In the genomic region with DNA sequence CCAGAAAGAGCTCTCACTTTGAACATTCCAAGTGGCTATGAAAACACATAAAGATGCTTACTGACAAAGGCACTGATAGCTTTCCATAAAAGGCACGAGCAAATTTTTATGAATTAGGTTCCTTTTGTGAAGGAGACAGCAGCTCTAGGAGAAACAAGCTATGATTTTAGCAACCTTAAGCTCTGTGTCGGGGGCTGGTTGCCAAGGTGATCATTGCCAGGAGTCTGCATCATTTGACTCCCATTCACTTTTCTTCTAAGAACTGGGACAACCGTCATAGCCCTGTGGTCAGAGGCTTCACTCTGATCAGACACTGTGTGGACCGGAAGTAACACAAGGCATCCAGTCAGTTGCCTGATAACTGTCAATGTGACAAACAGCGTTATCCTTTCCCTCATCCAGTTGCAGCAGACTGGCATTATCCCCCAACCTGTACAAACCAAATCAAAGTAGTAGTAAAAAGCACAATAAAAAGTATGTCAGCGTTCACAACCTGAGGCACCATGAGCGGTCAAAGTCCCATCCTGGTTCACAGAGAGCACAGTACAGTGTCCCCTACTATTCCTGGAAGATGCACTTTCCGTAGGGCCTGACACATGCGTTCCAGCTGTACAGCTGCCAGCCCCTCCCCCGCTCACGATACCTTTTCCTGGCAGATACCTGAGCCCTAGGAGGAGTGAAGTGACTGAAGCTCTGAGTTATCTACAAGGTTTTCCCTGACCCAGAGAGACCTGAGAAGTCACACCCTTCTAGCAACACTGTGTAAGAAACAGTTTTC, we compare ENCODE assay signal across 16 mouse cellular contexts.
DNase-seq lines count a peak whose midpoint lies in the region; ATAC-seq lines count a peak whose summit lies in the region.
"Had no signal": no experiment of that assay in that cellular context is flagged by ENCODE, and none has a peak within 500 bp of the region (broad histone marks: within the 10 kb centered on the region; RNA-seq: fewer than 3 reads in every experiment).

No protein-coding gene starts in this region.

- no peak for DNase-seq in frontal cortex, postnatal 10 days (ENCODE audit: low spot score in 2 of 2)
- DNase-seq in kidney, adult 9 months, result peak; percentile 57
- DNase-seq in kidney, postnatal 14 days, result no peak
- peak; percentile 31 to 37 for DNase-seq in heart, postnatal 36 days
- DNase-seq in layer of hippocampus, postnatal 36 days, result no peak
- no peak for DNase-seq in natural killer cell, adult 2 months (ENCODE audit: low spot score in 2 of 2)
- DNase-seq: embryo, embryonic 11 days; gastrocnemius, postnatal 25 days; lung, adult 18-20 months; spleen, adult 18-20 months; thymus, adult 18-20 months had no signal

- intact Hi-C loops in heart, postnatal 36 days (cut with DNase I), result no loop called here

- no peaks in the 10 kb centered on the region for H3K27me3 ChIP-seq in heart, embryonic 12.5 days (replicated peaks)

- H3K4me2 ChIP-seq in heart, embryonic 12.5 days, result no peak overlapping the region
- H3K4me2 ChIP-seq: neural tube, embryonic 13.5 days had no signal

- ATAC-seq in frontal cortex, adult (ENCODE audit: low TSS enrichment), result peak; percentile 42; the same call in 1 of the 2 replicates
- ATAC-seq in heart, embryonic 12.5 days (ENCODE audit: insufficient number of reproducible peaks, low FRiP score), result no peak

- H3K9ac ChIP-seq in heart, embryonic 12.5 days, result no peak overlapping the region
- H3K9ac ChIP-seq: neural tube, embryonic 13.5 days had no signal

- no peak overlapping the region for H3K4me3 ChIP-seq in heart, embryonic 12.5 days
- H3K4me3 ChIP-seq: limb, embryonic 10.5 days; megakaryocyte, embryonic 14.5 days; neural tube, embryonic 13.5 days had no signal

- peak overlapping the region; percentile 85 for H3K27ac ChIP-seq in heart, embryonic 12.5 days (ENCODE audit: poor library complexity, severe bottlenecking)
- H3K27ac ChIP-seq: limb, embryonic 10.5 days; neural tube, embryonic 13.5 days had no signal

- 0 out of 2 replicates have a peak, but pooled peaks cover under 1% of the 10 kb centered on the region for H3K9me3 ChIP-seq in heart, embryonic 12.5 days (replicated peaks)
- H3K9me3 ChIP-seq: limb, embryonic 10.5 days; neural tube, embryonic 13.5 days had no signal

- peaks cover 57% of the 10 kb centered on the region for H3K4me1 ChIP-seq in heart, embryonic 12.5 days (replicated peaks)

- H3K36me3 ChIP-seq in heart, embryonic 12.5 days, result no peaks in the 10 kb centered on the region
- H3K36me3 ChIP-seq: limb, embryonic 10.5 days; neural tube, embryonic 13.5 days had no signal

- 66% methylated on average over 11 of the region's 11 CpGs for WGBS in heart, embryonic 12.5 days

Comparison
In these comparisons a context has a peak if more than half of its experiments do, and no peak if none do; other contexts are left out.
1. DNase-seq: peak in kidney, adult 9 months (single experiment) and heart, postnatal 36 days (2 of 2); none in frontal cortex, postnatal 10 days (0 of 2), kidney, postnatal 14 days (single experiment), layer of hippocampus, postnatal 36 days (0 of 2) and natural killer cell, adult 2 months (0 of 2).